Mouse (Mus musculus) hindbrain, embryonic 11.5 days (tissue): Measurements from ENCODE around the gene Vhl. TPM values are rescaled to one million over a fixed set of nuclear protein-coding genes. Genes with fewer than 3 reads are reported as not detected.
"Not testable (repeated sequence)": the region's sequence is repeated elsewhere in the genome, so short reads cannot be mapped to it uniquely, and the experiment has no call there.

Experiments used
- ATAC-seq: fragments of 200-750 bp; cut with Nextera tagmentation; 2 replicates; pipeline ENCODE4 v1.8.0; 2017; ENCODE audit warnings: mild to moderate bottlenecking, moderate TSS enrichment, moderate library complexity; ENCODE audit not compliant: low FRiP score
- DNase-seq: peaks from one replicate; pipeline ENCODE4 v3.0.0-alpha.2; 2015; ENCODE audit warnings: low spot score
- H3K27ac ChIP-seq: fragments of 300-500 bp; sonication (generic); 2 replicates; pipeline ENCODE4 v1.5.1; 2014; ENCODE audit warnings: mild to moderate bottlenecking, low read depth, low read length
- H3K27me3 ChIP-seq: fragments of 300-500 bp; sonication (generic); 2 replicates; pipeline ENCODE4 v1.6.1; 2014; ENCODE audit warnings: mild to moderate bottlenecking, low read length, moderate library complexity, mixed read lengths; ENCODE audit not compliant: control insufficient read depth, insufficient read depth
- H3K36me3 ChIP-seq: fragments of 300-500 bp; sonication (generic); 2 replicates; pipeline ENCODE4 v1.6.1; 2014; ENCODE audit warnings: mild to moderate bottlenecking, low read length, moderate library complexity, mixed read lengths; ENCODE audit not compliant: control insufficient read depth, insufficient read depth
- H3K4me1 ChIP-seq: fragments of 300-500 bp; sonication (generic); replicated peaks from 2 replicates; pipeline ENCODE4 v1.6.1; 2014; ENCODE audit warnings: low read length, mixed read lengths; ENCODE audit not compliant: control insufficient read depth, insufficient read depth
- H3K4me2 ChIP-seq: fragments of 300-500 bp; sonication (generic); replicated peaks from 2 replicates; pipeline ENCODE4 v1.6.1; 2014; ENCODE audit warnings: mild to moderate bottlenecking, low read depth, low read length
- H3K4me3 ChIP-seq: fragments of 300-500 bp; sonication (generic); 2 replicates; pipeline ENCODE4 v1.5.1; 2014; ENCODE audit warnings: low read depth, low read length
- H3K9ac ChIP-seq: fragments of 300-500 bp; sonication (generic); 2 replicates; pipeline ENCODE4 v1.6.1; 2014; ENCODE audit warnings: low read depth, low read length
- H3K9me3 ChIP-seq: fragments of 300-500 bp; sonication (generic); 2 replicates; pipeline ENCODE4 v1.6.1; 2016; ENCODE audit warnings: low read length; ENCODE audit not compliant: control insufficient read depth
- WGBS: fragments of 180-500 bp; shearing (Covaris S2); extraction: QIAGEN DNeasy Blood & Tissue Kit; methylation state at CpG from one replicate; pipeline ENCODE4 v1.1.7; 2014; 5-methylcytosine and 5-hydroxymethylcytosine counted together
- polyA plus RNA-seq: library from polyadenylated mRNA; unstranded; fragments of >200 nt; fragmentation: Nextera tagmentation; extraction: Ambion mirVana; gene quantifications from 2 replicates; pipeline ENCODE4 v1.2.1, GENCODE M21; 2014

Gene Vhl
- polyA plus RNA-seq, 1 experiment from 2014 or later: 63.0 TPM

GRCm38 (mm10) chr6:113661353-113662241, 37.8 kb downstream of the Vhl start:
- no peaks in the 10 kb centered on the region for H3K4me1 ChIP-seq
- no peak overlapping the region for H3K4me3 ChIP-seq
- WGBS: 62% methylated on average over 12 of the region's 12 CpGs

DNA sequence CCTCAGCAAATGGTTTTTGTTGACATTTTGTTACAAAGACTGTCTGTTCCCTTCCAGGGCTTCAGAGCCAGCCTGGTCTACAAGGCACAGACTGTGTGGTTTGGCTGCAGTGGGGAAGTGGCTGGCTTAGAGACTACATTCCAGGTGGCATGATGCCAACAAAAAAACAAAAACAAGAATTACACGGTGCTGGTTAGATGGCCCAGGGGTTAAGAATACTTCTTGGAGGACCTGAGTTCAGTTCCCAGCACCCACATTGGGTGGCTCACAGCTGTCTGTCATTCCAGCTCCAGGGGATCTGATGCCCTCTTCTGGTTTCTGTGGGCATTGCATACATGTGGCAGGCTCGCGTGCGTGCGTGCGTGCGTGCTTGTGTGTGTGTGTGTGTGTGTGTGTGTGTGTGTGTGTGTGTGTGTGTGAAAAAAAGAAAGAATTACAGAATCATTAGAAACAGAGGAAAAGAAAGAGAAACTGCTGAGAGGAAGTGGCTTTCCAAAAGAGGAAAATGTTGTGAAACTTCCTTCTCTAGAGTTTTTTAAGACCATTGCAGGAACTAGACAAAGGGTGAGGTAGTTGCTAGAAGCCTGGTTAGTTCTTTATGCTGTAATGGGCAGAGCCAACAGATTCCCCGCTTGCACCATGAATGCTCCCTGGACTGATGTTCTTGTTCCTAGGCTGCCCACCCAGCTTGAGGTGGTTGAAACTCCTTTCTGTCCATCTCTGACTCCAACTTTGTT, 39.4 kb downstream of the Vhl start:
- Histone ChIP-seq H3K9ac (no peak overlapping the region), H3K36me3 (no peaks in the 10 kb centered on the region), H3K4me2 (no peak overlapping the region), H3K4me1 (no peaks in the 10 kb centered on the region), H3K27me3 (no peaks in the 10 kb centered on the region), H3K27ac (no peak overlapping the region), H3K4me3 (no peak overlapping the region), H3K9me3 (no peaks in the 10 kb centered on the region)
- DNase-seq (no peak), ATAC-seq (no peak)
- 97% methylated on average over 7 of the region's 8 CpGs for WGBS

More at GRCm38 (mm10) chr6:113661353-113662241, 37.8 kb downstream of the Vhl start:
- no peak overlapping the region for H3K9ac ChIP-seq
- no peaks in the 10 kb centered on the region for H3K27me3 ChIP-seq
- no peak for DNase-seq
- no peak overlapping the region for H3K27ac ChIP-seq
- H3K36me3 ChIP-seq: no peaks in the 10 kb centered on the region
- no peak overlapping the region for H3K4me2 ChIP-seq
- H3K9me3 ChIP-seq: no peaks in the 10 kb centered on the region
- ATAC-seq: no peak

DNA sequence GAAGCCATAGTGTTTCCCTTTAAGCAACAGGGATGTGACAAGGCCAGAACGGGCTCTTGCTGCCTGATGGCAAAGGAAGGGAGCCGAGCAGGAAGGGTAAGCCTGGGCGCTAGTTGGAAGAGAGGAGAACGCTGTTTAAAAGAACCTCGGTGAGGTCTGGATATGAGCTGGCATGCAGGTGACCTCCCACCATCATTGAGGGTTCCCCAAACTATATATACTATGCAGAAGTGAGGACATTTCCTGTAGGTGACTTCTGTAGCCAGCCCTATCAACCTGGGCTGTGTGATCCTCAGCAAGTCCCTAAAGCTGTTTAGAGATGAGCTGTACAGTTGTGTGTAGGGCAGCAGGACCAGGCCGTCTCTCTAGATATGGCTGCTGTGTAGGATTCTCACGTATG, 40.5 kb downstream of the Vhl start:
- DNase-seq: no peak

GRCm38 (mm10) chr6:113667611-113668122, 43.9 kb downstream of the Vhl start:
- H3K9ac ChIP-seq: no peak overlapping the region
- H3K27ac ChIP-seq: no peak overlapping the region
- DNase-seq (no peak), ATAC-seq (no peak)
- no peaks in the 10 kb centered on the region for H3K36me3 ChIP-seq
- H3K9me3 ChIP-seq: no peaks in the 10 kb centered on the region
- no peaks in the 10 kb centered on the region for H3K4me1 ChIP-seq
- 66% methylated on average over 8 of the region's 8 CpGs for WGBS
- H3K4me2 ChIP-seq: no peak overlapping the region
- H3K4me3 ChIP-seq: no peak overlapping the region
- H3K27me3 ChIP-seq: no peaks in the 10 kb centered on the region

More for the DNA sequence above, 40.5 kb downstream of the Vhl start:
- H3K4me3 ChIP-seq: no peak overlapping the region
- no peak overlapping the region for H3K9ac ChIP-seq
- no peaks in the 10 kb centered on the region for H3K4me1 ChIP-seq
- H3K27ac ChIP-seq: no peak overlapping the region
- no peaks in the 10 kb centered on the region for H3K9me3 ChIP-seq
- no peak overlapping the region for H3K4me2 ChIP-seq
- 87% methylated on average over 7 of the region's 7 CpGs for WGBS
- no peak for ATAC-seq
- H3K27me3 ChIP-seq: no peaks in the 10 kb centered on the region
- H3K36me3 ChIP-seq: no peaks in the 10 kb centered on the region

DNA sequence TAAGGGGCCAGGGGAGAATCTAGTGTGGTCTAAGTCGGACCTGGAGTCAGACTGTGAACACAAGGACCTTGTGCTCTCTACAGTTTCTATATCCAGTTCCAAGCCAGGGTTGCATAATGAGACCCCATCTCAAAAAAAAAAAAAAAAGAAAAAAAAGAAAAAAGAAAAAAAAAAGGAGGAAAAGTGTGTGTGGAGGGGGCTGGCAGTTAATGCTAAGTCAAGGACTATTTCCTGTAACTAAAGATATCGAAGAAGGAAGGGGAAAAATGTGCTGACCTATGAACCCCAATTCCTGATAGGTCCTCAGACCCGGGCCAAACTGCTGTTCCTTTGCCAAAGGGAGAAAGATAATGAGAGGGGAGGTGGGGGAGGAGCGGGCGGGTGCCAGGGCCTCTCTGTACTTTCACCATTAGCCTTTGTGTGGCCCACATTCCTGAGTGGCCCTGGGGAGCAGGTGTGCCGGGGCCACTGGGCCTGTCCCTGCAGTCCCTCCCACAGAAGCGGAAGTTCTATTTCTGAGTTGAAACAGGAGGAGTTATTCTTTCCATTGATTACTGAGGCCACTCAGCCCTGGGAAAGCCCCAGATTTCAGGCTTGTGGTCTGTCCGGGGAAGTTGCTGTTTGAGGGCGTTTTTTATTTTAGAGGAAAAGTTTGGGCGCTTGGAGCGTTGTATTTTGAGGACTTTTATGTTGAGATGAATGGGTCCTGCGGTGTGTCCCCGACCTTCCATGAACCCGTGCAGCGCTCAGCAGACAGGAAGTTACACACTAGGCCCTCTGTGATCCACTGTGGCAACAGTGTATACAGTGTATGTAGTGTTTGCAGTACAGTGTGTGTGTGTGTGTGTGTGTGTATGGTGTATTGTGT, 44.8 kb downstream of the Vhl start:
- DNase-seq (peak; percentile 20), ATAC-seq (no peak)

GRCm38 (mm10) chr6:113669821-113670220, 46.1 kb downstream of the Vhl start:
- Histone ChIP-seq H3K4me2 (no peak overlapping the region), H3K36me3 (no peaks in the 10 kb centered on the region)
- 71% methylated on average over 7 of the region's 7 CpGs for WGBS

More for the DNA sequence above, 44.8 kb downstream of the Vhl start:
- Histone ChIP-seq H3K9ac (no peak overlapping the region), H3K4me1 (no peaks in the 10 kb centered on the region), H3K4me3 (no peak overlapping the region), H3K27me3 (no peaks in the 10 kb centered on the region), H3K36me3 (no peaks in the 10 kb centered on the region), H3K9me3 (no peaks in the 10 kb centered on the region), H3K4me2 (no peak overlapping the region), H3K27ac (0 out of 2 replicates have a peak overlapping the region, but pooled peaks have one; percentile 25)
- 40% methylated on average over 15 of the region's 15 CpGs for WGBS

DNA sequence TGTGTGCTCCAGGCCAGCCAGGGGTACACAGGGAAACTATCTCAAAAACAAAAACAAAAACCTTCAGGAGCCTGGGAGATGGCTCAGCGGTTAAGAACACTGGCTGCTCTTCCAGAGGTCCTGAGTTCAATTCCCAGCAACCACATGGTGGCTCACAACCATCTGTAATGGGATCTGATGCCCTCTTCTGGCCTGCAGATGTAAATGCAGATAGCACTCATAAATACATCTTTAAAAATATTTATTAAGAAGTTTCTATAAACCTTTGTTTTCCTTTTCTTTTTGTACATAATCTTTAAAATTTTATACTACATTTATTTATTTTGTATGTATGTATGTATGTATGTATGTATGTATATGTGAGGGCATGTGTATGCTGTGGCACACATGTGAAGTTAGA, 48.3 kb downstream of the Vhl start:
- not testable (repeated sequence) for H3K4me1 ChIP-seq, DNase-seq
- WGBS: 79% methylated on average over 1 of the region's 1 CpGs

More at GRCm38 (mm10) chr6:113669821-113670220, 46.1 kb downstream of the Vhl start:
- H3K4me3 ChIP-seq: no peak overlapping the region
- no peaks in the 10 kb centered on the region for H3K27me3 ChIP-seq
- no peak overlapping the region for H3K27ac ChIP-seq
- no peak overlapping the region for H3K9ac ChIP-seq
- ATAC-seq (no peak), DNase-seq (no peak)
- no peaks in the 10 kb centered on the region for H3K4me1 ChIP-seq
- no peaks in the 10 kb centered on the region for H3K9me3 ChIP-seq

DNA sequence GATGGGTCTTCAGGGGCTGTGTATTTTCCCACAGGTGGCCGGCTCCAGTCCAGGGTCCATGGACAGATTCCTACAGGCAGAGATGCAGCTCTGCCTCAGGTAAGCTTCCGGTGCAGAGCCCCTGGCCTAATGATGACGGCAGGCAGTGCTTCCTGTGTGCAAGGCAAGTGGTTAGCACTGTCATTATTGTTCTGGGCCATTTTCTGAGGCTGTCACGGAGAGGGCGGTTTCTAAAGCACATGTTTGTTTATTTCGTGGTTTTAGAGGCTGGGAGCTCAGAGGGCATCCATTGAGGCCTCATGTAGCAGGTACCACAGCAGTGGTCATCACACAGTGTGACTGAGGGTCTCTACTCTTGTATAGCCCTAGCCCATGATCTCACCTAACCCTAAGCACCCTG, 49.2 kb downstream of the Vhl start:
- ATAC-seq (no peak), DNase-seq (no peak)
- no peak overlapping the region for H3K9ac ChIP-seq
- H3K4me3 ChIP-seq: no peak overlapping the region
- H3K4me2 ChIP-seq: no peak overlapping the region
- 86% methylated on average over 6 of the region's 6 CpGs for WGBS
- H3K4me1 ChIP-seq: no peaks in the 10 kb centered on the region
- H3K9me3 ChIP-seq: no peaks in the 10 kb centered on the region
- H3K36me3 ChIP-seq: no peaks in the 10 kb centered on the region
- no peaks in the 10 kb centered on the region for H3K27me3 ChIP-seq
- H3K27ac ChIP-seq: no peak overlapping the region

More for the DNA sequence above, 48.3 kb downstream of the Vhl start:
- not testable (repeated sequence) for H3K36me3 ChIP-seq, H3K4me2 ChIP-seq, H3K27me3 ChIP-seq, H3K9ac ChIP-seq, H3K9me3 ChIP-seq, H3K27ac ChIP-seq, ATAC-seq, H3K4me3 ChIP-seq
